Mouse (Mus musculus) embryonic facial prominence, embryonic 15.5 days (tissue): ENCODE measurements at regions not wholly inside any gene's neighbourhood (a gene's known extent, or its start where the extent isn't known, plus 50 kb on each side); places are given as distances from the start of the nearest gene placed in this dataset.

Experiments
- ATAC-seq: fragments of 200-750 bp; cut with Nextera tagmentation; 2 replicates; pipeline ENCODE4 v1.8.0; 2017; ENCODE audit warnings: low read depth, moderate TSS enrichment; ENCODE audit not compliant: insufficient number of reproducible peaks, low FRiP score, low TSS enrichment
- H3K27ac ChIP-seq: fragments of 300-500 bp; sonication (generic); replicated peaks from 2 replicates; pipeline ENCODE4 v1.5.1; 2015; ENCODE audit warnings: mild to moderate bottlenecking, inconsistent platforms
- H3K27me3 ChIP-seq: fragments of 300-500 bp; sonication (generic); 2 replicates; pipeline ENCODE4 v1.6.1; 2015; ENCODE audit warnings: inconsistent platforms
- H3K36me3 ChIP-seq: fragments of 300-500 bp; sonication (generic); 2 replicates; pipeline ENCODE4 v1.6.1; 2015; ENCODE audit warnings: mild to moderate bottlenecking, inconsistent platforms
- H3K4me1 ChIP-seq: fragments of 300-500 bp; sonication (generic); 2 replicates; pipeline ENCODE4 v1.6.1; 2015; ENCODE audit warnings: inconsistent platforms
- H3K4me2 ChIP-seq: fragments of 300-500 bp; sonication (generic); replicated peaks from 2 replicates; pipeline ENCODE4 v1.6.1; 2015; ENCODE audit warnings: mild to moderate bottlenecking, inconsistent platforms
- H3K4me3 ChIP-seq: fragments of 300-500 bp; sonication (generic); replicated peaks from 2 replicates; pipeline ENCODE4 v1.5.1; 2015; ENCODE audit warnings: mild to moderate bottlenecking, inconsistent platforms
- H3K9ac ChIP-seq: fragments of 300-500 bp; sonication (generic); 2 replicates; pipeline ENCODE4 v1.6.1; 2015; ENCODE audit warnings: inconsistent platforms
- H3K9me3 ChIP-seq: fragments of 300-500 bp; sonication (generic); replicated peaks from 2 replicates; pipeline ENCODE4 v1.6.1; 2016; ENCODE audit warnings: inconsistent platforms
- WGBS: fragments of 180-500 bp; shearing (Covaris S2); methylation state at CpG from one replicate; pipeline ENCODE4 v1.1.7; 2015; 5-methylcytosine and 5-hydroxymethylcytosine counted together

DNA sequence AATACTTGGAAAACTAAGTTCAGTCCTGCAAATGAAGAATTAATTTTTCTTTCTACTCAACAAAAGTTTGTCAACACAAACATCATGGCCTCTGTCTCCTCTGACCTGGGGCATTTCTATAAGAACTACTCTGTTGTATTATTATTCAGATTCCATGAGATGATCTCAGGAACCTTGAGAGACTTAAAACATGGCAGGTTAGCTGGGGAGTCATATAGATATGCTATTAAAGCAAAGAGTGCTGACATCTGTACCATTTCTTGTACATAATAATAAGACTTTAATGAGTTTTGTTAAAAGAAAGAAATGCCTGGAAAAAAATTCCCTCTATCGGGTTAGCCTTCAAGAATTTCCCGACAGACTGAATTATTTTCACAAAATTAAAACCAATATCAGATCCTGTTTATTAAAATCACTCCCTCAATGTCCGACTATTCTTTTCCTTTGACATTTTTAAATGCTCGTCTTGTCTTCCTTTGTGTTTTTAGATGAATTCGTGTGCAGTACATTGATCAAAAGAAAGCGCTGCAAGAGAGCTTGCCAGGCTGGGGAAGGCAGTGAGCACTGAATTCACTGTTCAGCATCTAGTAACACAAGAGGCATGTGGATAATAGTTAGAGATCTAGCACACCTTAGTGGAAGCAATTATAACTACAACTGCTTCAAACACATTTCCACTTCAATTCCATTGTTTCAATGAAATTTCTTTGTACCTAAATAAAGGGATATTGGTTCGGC, 145.0 kb upstream of the Cxadr start:
- Histone ChIP-seq H3K4me3 (no peak overlapping the region), H3K9ac (no peak overlapping the region), H3K9me3 (no peaks in the 10 kb centered on the region), H3K36me3 (no peaks in the 10 kb centered on the region), H3K27ac (no peak overlapping the region), H3K4me2 (no peak overlapping the region), H3K27me3 (no peaks in the 10 kb centered on the region), H3K4me1 (no peaks in the 10 kb centered on the region)
- peak; percentile 84; the same call in 1 of the 2 replicates for ATAC-seq
- WGBS: 16% methylated on average over 7 of the region's 7 CpGs

DNA sequence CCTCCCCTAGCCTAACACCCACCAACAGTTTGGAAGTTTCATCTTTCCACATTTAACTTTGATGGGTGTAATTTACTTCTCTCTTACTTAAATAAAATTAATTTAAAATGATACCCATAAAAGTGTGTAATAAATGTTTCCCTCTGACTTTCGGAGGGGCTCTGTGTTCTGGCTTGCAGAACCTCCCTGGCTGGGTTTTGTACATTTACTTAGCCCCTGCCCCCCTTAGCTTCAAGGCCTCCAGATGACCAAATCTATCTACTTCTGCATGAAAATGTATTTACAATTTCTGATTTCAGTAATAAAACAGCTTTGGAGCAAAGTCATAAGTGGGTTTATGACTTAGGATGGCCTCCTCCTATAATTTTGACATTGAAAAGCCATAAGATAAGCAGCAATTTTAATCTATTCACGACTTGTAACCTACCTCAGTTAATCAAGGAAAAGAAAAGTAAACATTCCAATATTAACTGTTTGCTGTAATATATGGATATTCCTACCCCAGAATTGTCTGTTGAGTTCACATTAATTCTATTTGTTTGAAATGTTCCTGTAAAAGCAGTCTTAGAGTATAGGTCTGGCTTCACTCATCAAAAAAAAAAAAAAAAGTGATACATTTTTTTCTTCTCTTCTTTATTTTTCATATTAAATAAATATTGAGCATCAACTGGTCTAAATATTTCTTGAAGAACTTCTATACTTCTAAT, 147.2 kb upstream of the Cxadr start:
- Histone ChIP-seq H3K4me1 (no peaks in the 10 kb centered on the region), H3K4me2 (no peak overlapping the region), H3K9ac (no peak overlapping the region), H3K27me3 (no peaks in the 10 kb centered on the region), H3K9me3 (no peaks in the 10 kb centered on the region), H3K36me3 (no peaks in the 10 kb centered on the region), H3K27ac (no peak overlapping the region), H3K4me3 (no peak overlapping the region)
- 71% methylated on average over 2 of the region's 2 CpGs for WGBS
- ATAC-seq: no peak

DNA sequence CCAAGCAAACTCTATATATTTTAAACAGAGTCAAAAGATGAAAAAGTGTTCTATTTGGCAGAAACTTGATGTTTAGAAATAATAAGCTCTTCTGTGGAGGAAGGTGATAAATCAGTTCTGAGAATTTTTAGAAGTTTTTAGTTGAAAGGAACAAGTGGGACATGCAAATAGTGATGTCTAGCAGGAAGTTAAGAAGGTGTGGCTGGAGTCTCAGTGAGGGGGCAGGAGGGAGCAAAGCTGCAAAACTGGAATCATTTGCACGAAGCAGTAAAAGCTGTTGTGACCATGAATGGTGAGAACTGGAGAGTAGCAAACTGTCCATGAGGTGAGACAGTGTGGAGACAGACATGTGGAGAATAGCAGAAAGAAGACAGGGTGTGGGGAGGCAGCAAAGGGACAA, 157.1 kb upstream of the Cxadr start:
- Histone ChIP-seq H3K4me1 (no peaks in the 10 kb centered on the region), H3K27ac (no peak overlapping the region), H3K36me3 (no peaks in the 10 kb centered on the region), H3K4me2 (no peak overlapping the region), H3K9ac (no peak overlapping the region), H3K4me3 (no peak overlapping the region), H3K9me3 (no peaks in the 10 kb centered on the region), H3K27me3 (no peaks in the 10 kb centered on the region)
- WGBS: 45% methylated on average over 1 of the region's 1 CpGs
- ATAC-seq: no peak

DNA sequence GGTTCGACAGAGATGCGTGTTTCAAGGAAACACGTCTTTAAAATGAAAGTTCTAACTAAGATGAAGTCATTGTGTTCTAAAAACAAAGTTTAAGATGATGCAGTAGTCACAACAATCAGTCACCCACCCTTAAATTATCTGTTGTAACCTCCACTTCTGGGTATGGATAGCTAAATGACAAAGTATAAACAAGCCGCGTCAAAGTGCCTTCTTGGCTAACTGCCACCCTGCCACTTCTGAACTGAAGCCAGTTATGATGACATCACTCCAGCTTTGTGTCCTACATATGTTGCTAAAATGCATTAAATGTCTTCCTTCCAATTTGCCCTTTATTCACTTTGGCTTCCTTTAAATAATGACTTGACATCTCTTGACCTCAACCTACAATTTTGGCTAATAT, 165.8 kb upstream of the Cxadr start:
- H3K36me3 ChIP-seq: no peaks in the 10 kb centered on the region
- H3K27ac ChIP-seq: no peak overlapping the region
- H3K9me3 ChIP-seq: no peaks in the 10 kb centered on the region
- 61% methylated on average over 5 of the region's 5 CpGs for WGBS
- no peak for ATAC-seq
- H3K4me2 ChIP-seq: no peak overlapping the region
- H3K9ac ChIP-seq: no peak overlapping the region
- H3K4me3 ChIP-seq: no peak overlapping the region
- H3K27me3 ChIP-seq: no peaks in the 10 kb centered on the region
- no peaks in the 10 kb centered on the region for H3K4me1 ChIP-seq

DNA sequence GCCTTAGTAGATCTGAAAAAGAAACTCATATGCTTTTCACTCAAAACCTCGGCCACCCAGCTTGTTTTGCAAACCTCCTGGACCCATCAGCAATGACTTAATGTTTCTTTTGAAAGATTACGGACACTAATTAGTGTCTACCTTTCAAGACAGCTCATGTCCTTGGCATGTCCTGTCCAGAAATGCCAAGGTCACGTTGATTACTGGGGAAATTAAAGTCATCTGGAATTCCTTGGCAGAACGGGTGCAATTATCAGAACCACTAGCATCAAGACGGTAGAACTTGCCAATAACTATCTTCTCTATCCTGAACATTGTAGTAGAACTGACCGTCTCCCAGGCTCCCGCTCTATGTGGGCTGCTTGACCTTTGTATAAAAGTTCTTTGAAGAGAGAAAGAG, 166.8 kb upstream of the Cxadr start:
- Histone ChIP-seq H3K9ac (no peak overlapping the region), H3K4me1 (no peaks in the 10 kb centered on the region), H3K27me3 (no peaks in the 10 kb centered on the region), H3K9me3 (no peaks in the 10 kb centered on the region), H3K27ac (no peak overlapping the region), H3K36me3 (no peaks in the 10 kb centered on the region), H3K4me2 (no peak overlapping the region), H3K4me3 (no peak overlapping the region)
- 59% methylated on average over 7 of the region's 7 CpGs for WGBS
- ATAC-seq: no peak

DNA sequence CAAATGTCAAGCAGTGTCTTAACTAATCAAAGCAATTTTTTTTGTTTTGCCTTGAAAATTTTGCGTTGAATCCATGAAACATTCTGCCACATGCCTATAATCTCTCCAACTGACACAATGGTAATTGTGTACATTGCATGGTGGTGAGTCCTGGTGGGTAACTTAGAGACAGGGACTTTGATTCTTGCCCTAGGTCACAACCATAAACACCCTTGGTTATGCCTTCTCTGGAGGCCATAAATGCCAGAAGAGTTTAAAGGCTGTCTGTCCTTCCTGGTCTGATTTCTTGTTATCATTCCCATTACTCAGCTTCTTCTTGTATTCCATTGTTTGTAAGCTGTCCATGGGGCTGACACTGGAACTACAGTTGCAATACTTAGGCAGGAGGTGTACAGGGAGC, 179.6 kb upstream of the Cxadr start:
- Histone ChIP-seq H3K36me3 (no peaks in the 10 kb centered on the region), H3K4me1 (no peaks in the 10 kb centered on the region), H3K27ac (no peak overlapping the region), H3K4me3 (no peak overlapping the region), H3K4me2 (no peak overlapping the region), H3K9ac (no peak overlapping the region), H3K27me3 (no peaks in the 10 kb centered on the region), H3K9me3 (no peaks in the 10 kb centered on the region)
- 51% methylated on average over 1 of the region's 1 CpGs for WGBS
- ATAC-seq: no peak

DNA sequence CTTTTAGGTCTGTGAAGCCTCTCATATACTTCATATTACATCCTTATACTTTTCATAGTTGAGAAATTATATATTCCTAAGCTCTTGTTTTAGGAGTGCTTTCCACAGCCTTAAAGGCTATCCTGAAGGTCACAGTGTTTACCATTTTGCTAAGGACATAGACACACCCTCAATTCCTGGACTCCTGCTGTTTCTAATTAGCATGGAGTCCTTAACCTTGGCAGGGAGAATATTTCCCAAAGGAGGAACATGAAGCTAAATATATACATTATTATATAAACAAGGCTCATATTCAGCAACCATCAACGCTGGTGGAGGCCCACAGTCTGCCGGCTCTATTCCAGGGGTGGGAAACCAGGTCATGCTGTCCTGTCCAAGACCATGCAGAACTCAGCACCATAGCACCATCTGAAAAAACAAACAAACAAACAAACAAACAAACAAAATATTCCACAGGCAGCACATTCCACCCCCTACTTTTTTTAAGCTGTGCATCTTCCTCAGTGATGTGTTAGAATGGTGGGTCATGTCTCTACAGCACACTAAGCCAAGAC, 180.9 kb upstream of the Cxadr start:
- no peaks in the 10 kb centered on the region for H3K36me3 ChIP-seq
- H3K4me1 ChIP-seq: no peaks in the 10 kb centered on the region
- no peak overlapping the region for H3K9ac ChIP-seq
- H3K4me2 ChIP-seq: no peak overlapping the region
- WGBS: 37% methylated on average over 2 of the region's 2 CpGs
- H3K9me3 ChIP-seq: no peaks in the 10 kb centered on the region
- 0 out of 2 replicates have a peak overlapping the region, but pooled peaks have one; percentile 4 for H3K27ac ChIP-seq
- no peaks in the 10 kb centered on the region for H3K27me3 ChIP-seq
- no peak overlapping the region for H3K4me3 ChIP-seq
- ATAC-seq: no peak

DNA sequence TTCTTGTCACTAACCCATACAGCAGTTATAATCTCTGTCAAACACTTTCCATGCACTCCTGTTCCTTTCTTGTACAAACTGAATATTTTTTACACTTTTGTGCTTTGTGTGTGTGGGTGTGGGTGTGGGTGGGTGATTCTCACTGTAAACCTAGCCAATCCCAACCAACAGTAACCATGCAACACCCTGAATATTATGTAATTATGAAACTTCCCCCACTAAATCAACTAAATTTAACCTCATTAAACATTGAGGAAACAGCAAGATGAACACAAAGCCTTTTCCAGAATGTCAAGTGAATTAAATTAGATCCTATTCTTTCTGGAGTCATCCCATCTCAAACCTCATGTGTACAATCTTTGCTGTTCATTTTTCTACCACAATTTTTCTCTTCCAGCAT, 197.0 kb upstream of the Cxadr start:
- no peak overlapping the region for H3K27ac ChIP-seq
- peaks cover 16% of the 10 kb centered on the region for H3K4me1 ChIP-seq
- no peaks in the 10 kb centered on the region for H3K9me3 ChIP-seq
- H3K4me3 ChIP-seq: no peak overlapping the region
- ATAC-seq: no peak
- H3K4me2 ChIP-seq: no peak overlapping the region
- H3K9ac ChIP-seq: no peak overlapping the region
- H3K27me3 ChIP-seq: no peaks in the 10 kb centered on the region
- H3K36me3 ChIP-seq: no peaks in the 10 kb centered on the region

DNA sequence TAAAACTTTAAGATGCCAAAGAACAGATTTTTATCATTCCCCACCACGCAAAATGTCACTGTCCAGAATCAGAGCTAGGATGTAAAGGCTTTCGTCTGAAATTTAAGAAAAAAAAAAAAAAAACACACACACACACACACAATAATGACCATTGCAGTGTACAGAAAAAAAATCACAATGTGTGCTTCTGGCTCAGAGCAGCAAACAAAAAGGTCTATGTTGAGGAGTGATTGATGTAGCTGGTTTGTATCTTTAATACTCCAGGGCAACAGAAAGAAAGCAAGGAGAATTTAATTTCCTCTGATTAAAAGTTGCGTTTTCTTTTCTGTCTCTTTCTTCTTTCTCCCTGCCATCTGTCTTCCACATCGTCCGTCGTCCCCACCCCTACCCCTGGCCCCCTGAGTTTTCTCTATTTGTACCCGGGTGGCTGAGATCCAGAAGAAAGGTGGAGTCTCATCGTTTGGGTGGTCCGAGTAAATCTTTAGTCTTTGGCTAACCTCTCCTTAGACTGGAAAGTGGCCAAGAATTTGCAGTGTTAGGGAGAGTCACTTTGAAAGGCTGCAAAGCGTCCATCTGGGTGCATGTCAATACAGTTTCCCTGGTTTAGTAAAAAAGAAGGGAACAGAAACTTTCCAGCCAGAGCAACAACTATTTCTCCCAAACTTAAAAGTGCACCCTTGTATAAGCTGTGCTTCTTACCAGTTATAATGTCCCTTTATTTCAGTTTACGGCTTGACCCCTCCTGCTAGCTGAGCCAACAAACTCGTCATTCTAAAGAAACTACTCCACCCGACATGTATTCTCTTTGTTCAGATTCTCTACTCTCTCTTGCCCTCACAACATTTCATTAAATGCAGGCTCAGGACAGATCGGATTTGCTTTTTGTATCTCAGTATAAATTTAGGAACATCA, 199.6 kb upstream of the Cxadr start:
- peak; percentile 51; the same call in 1 of the 2 replicates for ATAC-seq
- 15% methylated on average over 14 of the region's 14 CpGs for WGBS
- Histone ChIP-seq H3K9ac (no peak overlapping the region), H3K4me1 (peaks cover 16% of the 10 kb centered on the region), H3K9me3 (no peaks in the 10 kb centered on the region), H3K27ac (peak overlapping the region; percentile 63), H3K36me3 (no peaks in the 10 kb centered on the region), H3K4me3 (peak overlapping the region; percentile 15; the same call in 1 of the 2 replicates), H3K4me2 (peak overlapping the region; percentile 38), H3K27me3 (no peaks in the 10 kb centered on the region)

DNA sequence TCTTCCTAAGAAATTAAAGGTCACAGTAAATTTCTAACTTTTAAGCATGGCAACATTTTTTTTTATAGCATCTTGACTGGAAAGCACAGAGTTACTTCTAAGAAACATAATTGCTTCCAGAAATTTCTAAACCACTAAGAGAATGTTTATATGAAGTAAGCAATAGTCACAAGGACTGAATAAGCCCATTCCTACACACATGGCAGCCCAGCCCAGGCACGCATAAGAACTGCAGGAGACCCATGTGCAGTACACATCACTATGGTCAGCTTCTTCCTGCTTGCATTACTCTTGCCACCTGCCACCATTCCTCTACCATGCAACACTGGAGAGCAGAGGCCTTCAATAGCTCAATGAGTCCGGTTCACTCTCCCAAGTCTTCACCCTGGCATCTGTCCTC, 201.4 kb upstream of the Cxadr start:
- H3K9me3 ChIP-seq: no peaks in the 10 kb centered on the region
- H3K4me2 ChIP-seq: no peak overlapping the region
- ATAC-seq: 0 out of 2 replicates have a peak, but pooled peaks have one; percentile 60
- 51% methylated on average over 2 of the region's 2 CpGs for WGBS
- peak overlapping the region; percentile 58; the same call in 1 of the 2 replicates for H3K27ac ChIP-seq
- no peak overlapping the region for H3K9ac ChIP-seq
- H3K27me3 ChIP-seq: no peaks in the 10 kb centered on the region
- peaks cover 16% of the 10 kb centered on the region for H3K4me1 ChIP-seq
- H3K36me3 ChIP-seq: no peaks in the 10 kb centered on the region
- H3K4me3 ChIP-seq: no peak overlapping the region

DNA sequence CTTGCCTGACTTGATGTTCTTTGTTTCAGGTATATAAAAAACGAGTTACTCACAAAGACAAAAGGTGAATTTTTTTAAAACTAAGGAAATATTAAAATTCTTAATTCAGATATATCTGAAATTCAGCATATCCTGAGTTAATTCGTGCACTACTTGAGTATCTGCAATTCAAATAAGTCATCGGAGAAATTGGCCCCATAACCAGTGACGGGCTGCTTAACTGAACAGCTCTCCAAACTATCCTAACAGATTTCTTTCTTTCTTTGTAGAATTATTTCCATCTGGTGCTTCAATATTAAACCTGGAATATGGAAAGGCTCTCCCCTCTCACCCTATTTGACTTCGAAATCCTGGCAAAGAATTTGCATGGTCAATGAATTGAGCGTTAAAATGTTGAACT, 202.2 kb upstream of the Cxadr start:
- Histone ChIP-seq H3K9ac (no peak overlapping the region), H3K27me3 (no peaks in the 10 kb centered on the region), H3K9me3 (no peaks in the 10 kb centered on the region), H3K4me1 (peaks cover 16% of the 10 kb centered on the region), H3K4me3 (no peak overlapping the region), H3K27ac (no peak overlapping the region), H3K4me2 (no peak overlapping the region), H3K36me3 (no peaks in the 10 kb centered on the region)
- no peak for ATAC-seq
- WGBS: 43% methylated on average over 6 of the region's 6 CpGs
